Mouse (Mus musculus) stomach, postnatal 0 days (tissue): ENCODE data around the gene Pgap2.

Experiments used
- CTCF ChIP-seq: IDR thresholded peaks from 2 replicates; pipeline ENCODE4 v1.5.1; 2016; ENCODE audit warnings: antibody characterized with exemption, low read depth, mild to moderate bottlenecking, moderate library complexity
- EP300 ChIP-seq: optimal IDR thresholded peaks from 2 replicates; pipeline ENCODE3; 2016; ENCODE audit warnings: antibody characterized with exemption

- TF ChIP-seq CTCF (no peak), EP300 (no peak)
Observed at GRCm38 (mm10) chr7:102249531-102249895, 39.5 kb downstream of the Pgap2 start.
